Mouse (Mus musculus) 3T3-L1 (cell line): Measurements from ENCODE around the gene Sptb.
A peak's percentile ranks its signal among the peaks of the same experiment; 100 is the strongest.

Experiments used
- DNase-seq: peaks from one replicate; pipeline ENCODE4 v3.0.0-alpha.2; 2015; ENCODE audit warnings: low read depth, low spot score

Gene Sptb

DNA sequence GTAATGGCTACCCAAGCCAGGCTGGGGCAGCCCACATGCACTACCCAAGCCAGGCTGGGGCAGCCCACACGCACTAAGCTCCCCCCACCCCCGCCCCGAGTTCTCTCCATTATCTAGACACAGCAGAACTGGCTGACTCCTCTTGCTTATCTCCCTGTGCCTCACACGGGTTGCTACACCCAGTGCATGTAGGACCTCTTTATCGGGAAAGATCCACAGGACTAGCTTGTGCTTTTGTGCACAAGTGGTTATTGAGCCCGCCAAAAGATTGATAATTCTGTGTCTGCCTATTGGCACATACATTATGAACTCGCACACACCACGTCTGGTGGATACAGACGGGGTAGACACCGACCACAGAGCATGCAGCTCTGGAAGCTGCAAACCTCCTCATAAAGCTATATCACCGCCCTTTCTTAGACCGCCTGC, 36.5 kb downstream of the Sptb start:
- no peak for DNase-seq

DNA sequence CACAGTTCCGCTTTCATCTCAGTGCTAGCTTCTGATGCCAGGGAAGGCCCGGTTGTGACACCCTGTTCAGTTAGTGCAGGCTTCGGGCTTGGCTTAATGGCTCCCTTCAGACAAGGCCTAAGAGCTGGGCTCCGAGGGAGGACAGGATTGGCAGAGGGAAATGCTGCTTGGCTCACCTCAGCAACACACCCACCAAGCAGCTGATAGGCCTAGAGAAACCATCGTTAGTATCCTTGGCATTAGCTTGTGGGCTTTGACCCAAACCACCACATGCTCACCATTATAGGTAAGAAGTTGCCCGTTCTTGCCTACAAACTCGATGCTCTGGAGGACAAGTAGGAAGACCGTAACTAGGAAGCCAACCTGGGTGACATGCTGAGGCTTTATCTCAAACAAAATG, 38.3 kb downstream of the Sptb start:
- no peak for DNase-seq

DNA sequence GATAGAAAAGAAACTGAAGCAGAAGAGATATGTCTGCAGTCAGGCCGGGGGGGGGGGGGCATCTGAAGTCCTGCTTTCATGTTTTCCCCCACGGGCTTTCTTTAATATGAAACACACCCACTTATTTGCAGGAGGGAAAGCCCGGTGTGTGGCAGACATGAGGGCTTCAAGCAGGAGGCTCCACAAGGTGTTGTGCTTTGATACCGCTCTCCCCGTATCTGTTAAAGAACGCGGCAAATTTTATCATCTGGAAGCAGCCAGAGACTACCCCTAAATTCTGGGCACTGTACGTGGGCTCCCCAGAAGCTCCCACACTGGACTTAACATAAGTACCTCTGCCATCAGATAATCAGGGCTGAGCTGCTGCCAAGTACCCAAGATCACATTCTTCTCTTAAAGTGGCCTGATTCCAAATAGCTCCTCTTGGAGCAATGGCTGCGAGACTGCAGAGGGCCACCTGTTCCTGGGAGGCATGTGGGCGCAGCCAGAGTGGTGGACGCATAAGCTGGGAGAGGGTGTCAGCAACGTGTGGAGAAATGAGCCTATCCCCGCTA, 39.7 kb downstream of the Sptb start:
- DNase-seq, result no peak

DNA sequence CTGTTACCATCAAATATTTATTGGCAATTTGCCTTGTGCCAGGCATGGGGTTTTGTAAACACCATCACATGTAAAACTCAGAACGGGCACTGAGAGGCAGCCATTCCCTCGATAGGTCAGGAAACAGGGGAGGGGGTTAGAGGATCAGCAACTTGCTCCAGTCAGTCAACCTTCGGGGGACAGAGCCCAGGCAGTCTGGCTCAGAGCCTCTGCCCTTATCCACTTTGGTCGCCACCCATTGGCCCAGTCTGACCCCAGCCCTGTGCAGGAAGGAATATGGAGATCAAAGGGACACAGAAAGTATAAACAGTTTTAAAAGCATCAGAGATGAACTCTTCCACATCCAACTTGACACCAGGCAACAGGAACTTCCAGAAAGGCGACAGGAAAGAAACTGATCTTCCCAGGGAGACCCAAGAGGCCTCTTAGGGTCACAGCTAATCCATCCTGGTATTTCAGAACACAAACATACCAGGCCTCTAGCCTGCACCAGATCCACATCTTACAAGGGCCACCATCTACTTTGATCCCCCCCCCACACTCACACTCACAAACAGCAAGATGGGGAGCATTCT, 40.3 kb downstream of the Sptb start:
- DNase-seq, result no peak

DNA sequence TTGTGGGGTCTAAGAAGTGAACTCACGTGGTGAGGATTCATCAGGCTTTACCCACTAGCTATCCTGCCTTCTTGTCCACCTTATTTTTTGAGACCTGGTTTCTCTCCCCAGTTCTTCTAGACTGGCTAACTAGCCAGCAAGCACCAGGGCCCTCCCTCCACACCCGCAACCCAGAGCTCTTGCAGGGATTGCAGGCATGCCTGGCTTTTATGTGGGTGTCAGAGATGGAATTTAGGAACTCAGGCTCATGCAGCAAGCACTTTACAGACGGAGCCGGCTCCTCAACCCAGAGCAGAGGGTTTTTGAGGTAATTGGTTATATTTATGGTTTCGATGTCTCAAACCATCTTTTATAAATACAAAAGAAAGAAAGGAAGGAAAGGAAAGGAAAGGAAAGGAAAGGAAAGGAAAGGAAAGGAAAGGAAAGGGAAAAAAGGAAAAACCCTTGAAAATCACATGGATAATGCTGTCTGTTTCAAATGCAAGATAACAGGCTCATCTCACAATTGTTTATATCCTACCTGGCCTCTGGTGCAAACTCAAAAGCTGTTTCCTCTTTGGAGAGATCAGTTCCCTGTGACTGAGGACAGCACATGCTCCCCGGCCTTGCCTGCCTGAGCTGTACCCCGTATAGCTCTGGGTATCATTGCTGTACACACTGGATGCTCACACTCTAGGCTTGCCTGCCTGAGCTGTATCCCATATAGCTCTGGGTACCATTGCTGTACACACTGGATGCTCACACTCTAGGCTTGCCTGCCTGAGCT, 41.5 kb downstream of the Sptb start:
- DNase-seq, result no peak

DNA sequence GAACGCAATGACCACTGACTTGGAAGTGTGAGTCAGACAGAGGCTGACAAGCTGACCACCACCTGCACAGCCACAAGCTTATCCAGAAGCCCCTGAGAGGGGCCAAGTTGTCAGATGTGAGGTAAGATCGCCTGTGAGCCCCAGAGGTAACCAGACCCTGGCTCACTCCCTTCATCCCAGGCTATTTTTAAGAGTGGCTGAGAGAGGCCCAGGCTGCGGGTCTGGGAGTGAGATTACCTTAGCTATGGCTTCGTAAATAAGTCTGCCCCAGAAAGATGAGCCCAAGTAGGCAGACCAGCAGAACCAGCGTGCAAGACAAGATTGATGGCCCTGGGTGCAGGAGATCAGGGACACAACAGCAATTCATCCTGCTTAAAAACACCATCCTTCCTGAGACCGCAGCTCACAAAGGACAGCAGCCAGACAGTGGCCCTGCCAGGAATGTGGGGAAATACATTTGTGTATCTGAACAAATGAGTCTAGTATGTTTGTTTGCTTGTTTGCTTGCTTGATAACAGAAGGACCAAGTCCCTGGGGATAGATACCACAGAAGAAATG, 58.5 kb downstream of the Sptb start:
- no peak for DNase-seq

DNA sequence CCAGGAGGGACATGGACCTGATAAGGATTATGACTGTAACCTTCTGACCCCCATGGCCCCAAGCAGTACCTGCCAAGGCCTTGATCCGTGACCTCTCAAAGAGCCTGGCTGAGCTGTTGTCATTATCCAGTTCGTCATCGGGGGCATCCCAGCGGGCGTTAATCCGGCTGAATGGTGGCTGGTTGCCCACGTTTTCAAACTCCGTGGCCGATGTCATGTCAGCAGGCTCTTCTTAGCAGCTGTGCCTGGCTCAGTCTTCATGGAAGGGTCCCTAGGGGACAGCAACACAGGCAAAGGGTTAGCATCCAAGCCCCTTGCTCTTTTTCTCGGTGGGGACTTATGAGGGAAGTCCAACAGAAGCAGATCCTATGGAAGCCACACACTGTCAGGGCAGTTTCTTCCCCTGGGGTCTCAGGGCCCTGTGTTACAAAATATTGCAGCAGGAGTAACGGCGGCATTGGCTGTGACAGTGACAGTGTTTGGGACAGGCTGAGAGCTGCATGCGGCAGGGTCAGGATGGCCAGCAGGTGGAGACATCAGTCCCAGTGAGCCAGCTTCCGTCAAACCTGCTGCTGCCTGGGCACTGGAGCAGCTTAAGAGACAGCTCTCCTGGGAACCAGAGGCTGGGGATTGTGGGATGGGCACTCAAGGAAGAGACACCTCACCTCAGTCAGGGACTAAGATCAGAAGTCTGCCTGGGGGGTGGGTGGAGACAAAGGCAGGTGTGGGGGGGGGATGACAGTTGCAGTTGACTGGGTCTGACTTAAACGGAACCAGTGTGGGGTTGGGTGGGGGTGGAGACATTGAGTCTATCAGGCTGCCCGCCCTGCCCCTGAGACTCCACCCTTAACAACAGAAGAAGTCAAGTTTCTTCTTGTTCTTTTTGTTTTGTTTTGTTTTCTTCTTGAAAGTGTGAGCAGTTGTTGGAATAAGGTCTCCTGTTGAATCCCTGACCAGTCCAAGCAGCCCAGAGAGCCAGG, 60.3 kb downstream of the Sptb start:
- peak; percentile 10 for DNase-seq

DNA sequence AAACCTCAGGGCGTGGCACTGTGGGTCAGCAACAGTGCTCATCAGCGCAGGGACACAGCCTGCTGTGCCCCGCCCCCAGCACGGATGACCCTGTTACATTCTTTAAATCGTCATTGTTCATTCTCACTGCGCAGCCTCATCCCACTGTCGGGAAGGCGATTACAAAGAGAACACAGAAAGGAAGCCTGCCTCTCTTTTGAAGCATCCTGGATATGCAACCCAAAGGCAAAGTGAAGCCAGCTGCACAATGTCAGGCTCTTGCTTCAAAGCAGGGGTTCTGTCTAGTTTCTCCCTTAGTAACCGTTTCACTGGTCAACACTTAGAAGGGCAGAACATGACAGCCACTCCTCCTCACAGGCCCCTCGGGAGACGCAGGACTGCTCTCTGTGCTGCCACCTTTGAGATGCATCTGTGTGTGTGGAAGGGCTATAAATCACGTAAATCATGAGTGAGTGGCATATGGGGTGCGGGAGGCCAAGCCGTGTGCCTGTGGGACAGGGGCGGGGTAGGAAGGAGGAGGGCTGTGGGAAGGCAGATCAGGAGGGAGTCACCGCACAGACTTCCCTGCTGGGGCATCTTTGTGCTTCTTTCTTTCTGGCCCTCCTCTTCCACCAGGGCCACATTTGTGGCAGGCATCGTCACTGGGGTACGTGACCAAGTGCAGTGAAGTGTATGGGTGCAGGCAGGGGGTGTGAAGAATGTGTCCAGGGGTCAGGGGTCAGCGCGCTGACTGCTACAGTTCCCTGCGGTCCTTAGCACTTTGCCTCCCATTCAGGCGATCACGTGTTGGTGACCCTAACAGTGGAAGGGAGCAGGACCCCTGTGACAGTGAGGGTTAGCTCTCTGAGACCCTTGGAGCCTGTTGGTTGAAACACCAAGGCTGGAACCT, 64.9 kb downstream of the Sptb start:
- DNase-seq, result no peak

DNA sequence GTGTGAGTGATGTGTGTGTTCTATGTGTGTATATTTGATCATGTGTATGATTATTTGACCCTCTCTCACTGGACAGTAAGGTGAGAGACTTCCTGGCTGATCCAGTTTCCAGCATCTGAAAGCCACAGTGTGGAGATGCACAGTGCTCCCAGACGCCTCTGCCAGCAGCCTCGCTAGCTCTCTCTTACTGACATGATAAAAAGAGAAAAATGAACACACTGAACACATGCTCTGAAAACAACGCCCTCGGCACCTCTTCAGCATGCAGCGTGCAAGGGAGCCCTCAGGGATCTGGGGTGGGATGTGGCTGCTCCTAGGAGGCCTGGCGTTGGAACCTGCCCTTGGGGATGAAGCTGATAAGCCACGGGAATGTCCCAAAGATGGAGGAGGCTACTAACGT, 66.7 kb downstream of the Sptb start:
- DNase-seq, result no peak

DNA sequence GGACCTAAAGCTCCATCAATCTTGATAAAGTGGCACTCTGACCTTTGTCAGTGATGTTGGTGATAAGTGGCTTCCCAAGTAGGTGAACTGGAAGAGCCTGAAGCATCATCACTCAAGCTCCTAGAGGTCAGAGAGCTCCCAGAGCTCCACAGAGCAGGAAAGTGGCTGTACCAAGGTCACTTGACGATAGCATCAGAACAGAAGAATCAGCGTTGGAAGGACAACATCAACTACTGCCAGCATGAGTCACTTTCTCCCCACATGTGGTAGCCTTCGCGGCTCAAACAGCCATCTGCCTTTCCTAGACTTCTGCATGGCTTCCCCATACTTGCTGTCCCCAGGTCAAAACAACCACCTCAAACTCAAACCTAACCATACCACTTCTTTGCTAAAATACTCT, 67.7 kb downstream of the Sptb start:
- DNase-seq, result no peak

DNA sequence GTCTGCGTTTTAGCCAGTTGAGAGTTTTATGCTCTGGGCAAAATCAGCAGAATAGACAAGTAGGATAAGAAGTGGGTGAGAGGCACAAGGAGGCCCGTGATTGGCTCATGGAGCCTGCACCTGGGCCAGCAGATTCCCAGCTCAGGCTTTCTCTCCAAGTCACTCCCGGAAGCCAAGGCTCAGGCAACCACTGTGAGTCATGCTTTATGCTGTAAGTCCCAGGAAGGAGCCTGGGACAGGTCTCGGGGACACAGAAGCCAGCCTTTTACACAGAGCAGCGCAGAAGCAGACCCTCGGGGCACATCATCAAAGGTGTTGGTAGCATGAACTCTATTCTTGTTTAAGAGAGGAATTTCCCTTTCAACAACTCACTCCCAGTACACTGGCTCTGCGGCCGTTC, 69.7 kb downstream of the Sptb start:
- peak; percentile 26 for DNase-seq

DNA sequence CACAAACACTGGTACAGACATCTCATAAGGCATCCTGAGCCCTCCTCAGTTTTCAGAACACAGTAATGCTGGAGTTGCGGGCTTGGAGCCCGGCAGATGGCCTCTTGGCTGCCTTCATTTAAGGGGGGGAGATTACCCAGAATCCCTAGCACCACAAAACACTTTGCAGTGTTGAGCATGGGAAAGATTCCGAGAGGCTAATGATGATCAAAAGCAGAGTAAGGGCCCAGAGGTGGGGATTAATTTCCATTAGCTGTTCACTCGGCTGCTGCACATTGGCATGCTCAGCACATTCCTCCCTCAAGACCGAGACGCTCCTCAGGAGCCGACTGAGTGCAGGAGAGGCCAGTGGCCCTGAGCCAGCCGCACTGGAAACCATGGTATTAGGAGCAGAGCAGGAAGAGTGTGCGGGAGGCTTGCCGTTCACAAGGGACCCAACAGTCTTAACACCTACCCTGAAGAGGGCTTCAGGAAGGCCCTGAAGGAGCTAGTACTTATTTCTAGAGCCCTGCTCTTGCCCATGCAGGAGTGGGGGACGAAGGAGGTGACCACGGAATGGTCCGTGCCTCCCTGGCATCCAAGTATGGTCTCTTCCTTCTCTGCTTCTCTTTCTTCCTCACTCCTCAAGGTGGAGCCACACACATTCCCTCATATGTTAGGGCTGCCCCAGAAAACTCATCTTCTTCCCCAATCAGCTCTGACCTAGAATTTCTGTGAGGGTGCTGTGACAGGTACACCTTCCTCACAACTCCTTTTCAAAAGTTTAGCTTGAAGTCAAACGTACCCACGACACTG, 75.3 kb downstream of the Sptb start:
- DNase-seq, result no peak

DNA sequence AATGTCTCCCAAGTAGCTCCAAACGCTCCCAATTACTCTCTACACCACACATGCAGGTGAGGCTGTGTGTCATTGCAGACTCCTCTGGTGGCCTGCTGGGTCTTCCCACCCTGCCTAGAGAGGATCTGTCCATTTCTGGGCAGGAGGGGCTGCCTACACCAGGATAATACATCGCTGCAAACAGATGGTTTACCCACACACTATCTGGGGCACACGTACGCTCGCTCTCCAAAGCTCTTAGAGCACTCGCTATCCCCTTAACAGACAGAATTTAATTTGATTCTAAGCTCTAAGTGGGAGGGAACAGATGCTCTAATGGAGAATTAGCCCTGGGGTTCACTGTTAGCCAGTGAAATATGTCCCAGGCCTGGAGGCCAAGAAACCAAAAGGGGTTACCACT, 87.0 kb downstream of the Sptb start:
- no peak for DNase-seq

DNA sequence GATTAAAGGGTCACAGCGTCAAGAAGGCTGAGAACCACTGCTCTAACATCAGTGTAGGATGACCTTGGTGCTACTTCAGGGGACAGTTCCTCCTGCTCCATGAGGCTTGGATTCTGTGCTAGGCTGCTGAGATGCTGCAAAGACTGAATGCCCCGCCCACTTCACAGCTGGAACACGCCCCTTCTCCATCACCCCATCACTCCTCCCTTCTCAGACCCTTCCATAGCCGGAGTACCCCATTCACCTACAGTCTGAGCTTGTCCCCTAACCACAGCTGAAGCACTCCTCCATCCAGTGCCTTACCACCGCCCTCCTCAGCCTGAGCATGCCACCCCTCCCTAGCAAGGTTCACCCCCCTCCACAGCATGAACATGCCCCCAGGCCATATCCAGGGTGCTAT, 90.5 kb downstream of the Sptb start:
- no peak for DNase-seq

DNA sequence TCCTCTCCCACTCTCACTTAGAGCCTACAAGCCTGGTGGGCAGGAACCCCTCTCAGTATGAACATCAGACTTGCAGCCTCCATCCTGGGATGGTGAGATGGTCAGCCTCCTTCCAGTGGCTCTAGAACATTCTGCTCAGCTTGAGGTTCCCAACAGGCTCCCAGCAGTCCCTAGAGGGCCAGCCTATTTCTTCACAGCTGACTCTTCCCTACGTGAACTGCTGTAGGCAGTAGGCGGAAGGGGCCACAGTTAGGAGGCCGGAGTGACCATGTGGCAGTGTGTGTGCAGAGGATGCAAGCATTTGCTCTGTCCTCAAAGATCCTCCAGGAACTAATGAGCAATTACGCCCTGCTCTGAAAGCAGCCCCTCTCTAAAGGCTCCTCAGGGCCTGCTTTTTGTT, 92.2 kb downstream of the Sptb start:
- DNase-seq, result no peak

DNA sequence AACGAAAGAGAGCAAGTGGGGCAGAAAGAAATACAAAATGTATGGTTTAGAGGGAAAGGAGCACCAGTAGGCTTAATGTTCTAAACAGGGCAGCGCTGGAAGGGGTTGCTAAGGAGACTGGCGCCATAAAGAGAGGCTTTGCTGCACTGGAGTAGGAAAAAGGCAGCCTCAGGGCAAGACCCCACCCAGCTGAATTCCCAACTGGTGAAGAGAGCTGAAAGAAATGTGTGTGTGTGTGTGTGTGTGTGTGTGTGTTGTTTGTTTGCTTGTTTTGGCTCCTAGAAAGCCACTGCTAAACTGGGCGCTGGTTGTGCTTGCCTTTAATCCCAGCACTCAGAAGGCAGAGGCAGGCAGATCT, 94.8 kb downstream of the Sptb start:
- DNase-seq, result no peak

DNA sequence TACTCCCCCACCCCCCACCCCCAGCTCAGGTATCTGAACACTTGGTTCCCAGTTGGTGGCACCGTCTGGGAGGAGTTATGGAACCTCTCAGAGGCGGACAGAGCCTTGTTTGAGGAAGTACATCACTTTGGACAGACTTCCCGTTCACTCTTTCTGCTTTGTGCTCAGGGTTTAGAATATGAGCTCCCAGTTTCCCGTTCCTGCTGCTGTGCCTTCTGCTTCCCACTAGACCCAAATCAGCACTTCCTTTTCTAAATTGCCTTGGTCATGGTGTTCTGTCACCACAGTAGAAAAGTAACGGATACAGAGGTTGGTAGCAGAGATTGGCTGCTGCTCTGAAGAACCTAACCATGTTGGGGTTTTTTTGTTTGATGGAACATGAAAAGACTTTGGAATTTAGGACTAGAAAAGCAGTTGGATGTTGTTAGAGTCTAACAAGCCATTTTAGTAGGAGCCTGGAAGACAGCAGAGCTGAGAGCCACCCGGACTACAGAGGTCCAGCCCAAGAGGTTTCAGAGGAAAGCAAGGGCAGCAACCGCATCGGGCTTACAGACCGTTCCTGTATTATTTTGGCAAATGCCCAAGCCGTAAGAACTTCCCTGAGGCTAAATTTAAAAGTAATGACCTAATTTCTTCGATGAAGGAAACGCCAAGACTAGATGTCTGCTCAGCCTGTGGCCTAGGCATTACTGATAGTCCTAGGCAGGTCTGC, 95.3 kb downstream of the Sptb start:
- DNase-seq, result no peak

DNA sequence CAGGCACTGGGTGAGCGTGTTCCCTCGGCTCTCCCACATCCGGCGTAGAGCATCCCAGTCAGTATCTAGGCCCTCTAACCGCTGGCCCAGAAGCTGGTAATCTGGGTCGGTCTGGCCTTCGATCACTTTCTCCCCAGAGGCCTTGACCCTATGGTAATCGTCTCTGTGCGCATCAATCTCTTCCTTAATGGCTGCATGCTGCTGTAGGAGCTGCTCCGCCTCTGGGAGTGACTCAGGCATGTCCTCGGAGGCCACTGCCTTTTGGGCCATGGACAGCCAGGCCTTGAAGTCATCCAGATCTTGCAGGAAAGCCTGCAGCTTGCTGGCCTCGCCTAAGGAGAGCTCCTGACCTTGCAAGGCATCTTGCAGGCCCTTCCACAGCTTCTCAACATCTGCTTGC, 97.7 kb downstream of the Sptb start:
- no peak for DNase-seq

DNA sequence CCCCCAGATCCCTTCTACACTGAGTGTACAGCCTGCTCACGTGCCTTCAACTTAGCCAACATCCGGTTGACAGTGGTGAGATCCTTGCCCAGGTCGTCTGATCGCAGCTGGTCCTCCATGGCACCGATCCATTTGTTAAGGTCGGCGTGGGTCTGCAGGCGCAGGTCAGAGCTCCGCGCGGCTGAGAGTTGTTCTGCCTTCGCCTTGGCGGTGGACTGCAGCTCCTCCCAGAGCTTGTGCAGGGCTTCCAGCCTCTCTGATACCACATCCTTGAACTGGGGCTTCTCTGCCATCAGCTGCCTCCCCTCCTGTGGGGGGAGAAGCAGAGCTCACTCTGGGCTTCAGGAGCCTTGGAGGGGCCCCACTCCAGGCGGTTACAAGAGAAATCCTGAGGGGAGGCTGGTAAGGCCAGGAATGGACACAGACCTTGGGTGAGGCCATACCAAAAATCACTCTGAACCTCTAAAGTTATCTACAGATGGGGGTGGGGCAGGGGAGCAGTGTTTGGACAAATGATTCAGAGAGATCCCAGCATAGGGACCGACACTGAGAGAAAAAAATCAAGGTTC, 101.3 kb downstream of the Sptb start:
- no peak for DNase-seq
